In genomic region chr17:67345157-67345556, GRCm38 (mm10) we compare ENCODE assay signal across 27 mouse cellular contexts. TPM values are rescaled to one million over a fixed set of nuclear protein-coding genes. Genes with fewer than 3 reads are reported as not detected.
A peak's percentile ranks its signal among the peaks of the same experiment; 100 is the strongest.
DNase-seq lines count a peak whose midpoint lies in the region; ATAC-seq and TF ChIP-seq lines count a peak whose summit lies in the region.
"Had no signal": no experiment of that assay in that cellular context is flagged by ENCODE, and none has a peak within 500 bp of the region (broad histone marks: within the 10 kb centered on the region; RNA-seq: fewer than 3 reads in every experiment).

No protein-coding gene starts in this region.

- no peak overlapping the region for H3K4me2 ChIP-seq in heart, embryonic 12.5 days
- H3K4me2 ChIP-seq in kidney, postnatal 0 days (ENCODE audit: low read length), result no peak overlapping the region
- H3K4me2 ChIP-seq: forebrain, embryonic 13.5 days; liver, embryonic 15.5 days; midbrain, embryonic 12.5 days; neural tube, embryonic 12.5 days had no signal

- H3K36me3 ChIP-seq in heart, embryonic 12.5 days, result no peaks in the 10 kb centered on the region
- H3K36me3 ChIP-seq in kidney, postnatal 0 days (ENCODE audit: insufficient read depth, low read length), result no peaks in the 10 kb centered on the region
- H3K36me3 ChIP-seq: liver, embryonic 15.5 days; midbrain, embryonic 12.5 days; neural tube, embryonic 12.5 days had no signal

- H3K9me3 ChIP-seq in heart, embryonic 12.5 days (replicated peaks), result no peaks in the 10 kb centered on the region
- H3K9me3 ChIP-seq in kidney, postnatal 0 days (replicated peaks; ENCODE audit: low read length), result no peaks in the 10 kb centered on the region
- H3K9me3 ChIP-seq: forebrain, embryonic 13.5 days; liver, embryonic 15.5 days; midbrain, embryonic 12.5 days; neural tube, embryonic 12.5 days had no signal

- H3K4me1 ChIP-seq in heart, embryonic 12.5 days (replicated peaks), result peaks cover 7% of the 10 kb centered on the region; the same call in 1 of the 2 replicates
- 0 out of 2 replicates have a peak, but pooled peaks cover 3% of the 10 kb centered on the region for H3K4me1 ChIP-seq in kidney, postnatal 0 days (replicated peaks; ENCODE audit: insufficient read depth, low read length)
- H3K4me1 ChIP-seq in lung, adult 2 months (ENCODE audit: control insufficient read depth, insufficient read depth, low read length), result peaks cover 13% of the 10 kb centered on the region; the same call in 1 of the 2 replicates
- H3K4me1 ChIP-seq: forebrain, embryonic 13.5 days; liver, embryonic 15.5 days; megakaryocyte, embryonic 14.5 days; midbrain, embryonic 12.5 days; neural tube, embryonic 12.5 days had no signal

- WGBS in heart, embryonic 12.5 days, result 85% methylated on average over 8 of the region's 8 CpGs
- WGBS in kidney, postnatal 0 days, result 55% methylated on average over 8 of the region's 8 CpGs
- WGBS in lung, adult 2 months, result 62% methylated on average over 8 of the region's 8 CpGs

- H3K27ac ChIP-seq in heart, embryonic 12.5 days (ENCODE audit: poor library complexity, severe bottlenecking), result no peak overlapping the region
- H3K27ac ChIP-seq in kidney, postnatal 0 days, result no peak overlapping the region
- H3K27ac ChIP-seq: forebrain, embryonic 13.5 days; liver, embryonic 15.5 days; midbrain, embryonic 12.5 days; neural tube, embryonic 12.5 days had no signal

- ATAC-seq in heart, embryonic 12.5 days (ENCODE audit: insufficient number of reproducible peaks, low FRiP score), result no peak
- no peak for ATAC-seq in kidney, postnatal 0 days (replicated peaks; ENCODE audit: low FRiP score, low read depth)
- ATAC-seq: forebrain, embryonic 13.5 days; hindbrain, embryonic 16.5 days had no signal

- H3K4me3 ChIP-seq in heart, embryonic 12.5 days, result no peak overlapping the region
- no peak overlapping the region for H3K4me3 ChIP-seq in kidney, postnatal 0 days (replicated peaks; ENCODE audit: low read depth, low read length)
- no peak overlapping the region for H3K4me3 ChIP-seq in lung, adult 2 months (replicated peaks; ENCODE audit: extremely low read depth, low read depth, low read length)
- H3K4me3 ChIP-seq: forebrain, embryonic 13.5 days; liver, embryonic 15.5 days; megakaryocyte, embryonic 14.5 days; midbrain, embryonic 12.5 days; myocyte; neural tube, embryonic 12.5 days had no signal

- DNase-seq in heart, adult 8-10 months (ENCODE audit: low spot score), result peak; percentile 36
- peak; percentile 40 for DNase-seq in kidney, postnatal 0 days (ENCODE audit: low spot score)
- DNase-seq in kidney, adult 11 months, result no peak
- DNase-seq in lung, postnatal 10 days, result peak; percentile 18
- no peak for DNase-seq in lung, adult 2 months
- DNase-seq in cerebellum, postnatal 10 days, result no peak
- DNase-seq: adrenal gland, postnatal 36 days; B cell, adult 2 months; cerebellum, adult 8-10 months; cerebellum, postnatal 36 days; gastrocnemius, postnatal 25 days; heart, postnatal 10 days; kidney, adult 8-10 months; layer of hippocampus, postnatal 36 days; left cerebral cortex, postnatal 4 days; right cerebral cortex, adult 18-20 months; spleen, adult 18-20 months; thymus, adult 2 months; thymus, postnatal 36 days had no signal

- TF ChIP-seq CTCF in kidney, postnatal 0 days (IDR thresholded peaks at IDR 0.05; ENCODE audit: low read depth), result no peak
- no peak for TF ChIP-seq CTCF in lung, adult 2 months (IDR thresholded peaks at IDR 0.05; ENCODE audit: insufficient read depth, low read length)

- H3K9ac ChIP-seq in heart, embryonic 12.5 days, result no peak overlapping the region
- no peak overlapping the region for H3K9ac ChIP-seq in kidney, postnatal 0 days (ENCODE audit: low read depth, low read length)
- H3K9ac ChIP-seq: forebrain, embryonic 13.5 days; liver, embryonic 15.5 days; midbrain, embryonic 12.5 days; neural tube, embryonic 12.5 days had no signal

- no peaks in the 10 kb centered on the region for H3K27me3 ChIP-seq in heart, embryonic 12.5 days (replicated peaks)
- no peaks in the 10 kb centered on the region for H3K27me3 ChIP-seq in kidney, postnatal 0 days (ENCODE audit: insufficient read depth, low read length)
- H3K27me3 ChIP-seq: forebrain, embryonic 13.5 days; liver, embryonic 15.5 days; megakaryocyte, embryonic 14.5 days; midbrain, embryonic 12.5 days; neural tube, embryonic 12.5 days had no signal

- TF ChIP-seq POLR2A in lung, adult 2 months (IDR thresholded peaks at IDR 0.05; ENCODE audit: borderline replicate concordance, extremely low read depth, low read depth, low read length), result no peak

RNA-seq across cellular contexts. Expression of gene Ptprm, which starts 9.1 kb away (rescaled TPM):
- 100 to 1,000 TPM in 1 of 4 experiments, 10 to 100 TPM in 3; 82.4 to 102 (median 88.8) TPM for total RNA-seq in heart, adult 8-10 months (2022)
- 16.1 and 18.2 TPM in 2 replicates for polyA plus RNA-seq in heart, embryonic 12.5 days (2016; fragmentation: Nextera tagmentation; extraction: Ambion mirVana)
- 13.7 and 14.0 TPM in 2 replicates for polyA plus RNA-seq in kidney, postnatal 0 days (2015; fragmentation: Nextera tagmentation; extraction: Ambion mirVana)
- 58.8 and 69.9 TPM in 2 replicates for polyA plus RNA-seq in lung, adult 2 months (2012; rRNA removed)

Comparison
In these comparisons a context has a peak if more than half of its experiments do, and no peak if none do; other contexts are left out.
1. DNase-seq: peak in heart, adult 8-10 months (single experiment), kidney, postnatal 0 days (single experiment) and lung, postnatal 10 days (single experiment); none in kidney, adult 11 months (single experiment), lung, adult 2 months (single experiment) and cerebellum, postnatal 10 days (0 of 2).